Mouse (Mus musculus) spleen, adult 2 months (tissue): Measurements from ENCODE around the gene Rbm7. TPM values are rescaled to one million over a fixed set of nuclear protein-coding genes. Genes with fewer than 3 reads are reported as not detected.
"Not testable (repeated sequence)": the region's sequence is repeated elsewhere in the genome, so short reads cannot be mapped to it uniquely, and the experiment has no call there.

Experiments
- DNase-seq, 2 experiments: peaks; one replicate each; pipeline versions ENCODE4 v3.0.0 to v3.0.0-alpha.2; 2012 to 2021; ENCODE audit warnings: low spot score in 2 of 2, low read depth in 1 of 2
- H3K27ac ChIP-seq: fragments of 200-500 bp; 2 replicates; pipeline ENCODE4 v1.5.1; 2012; ENCODE audit warnings: low read length, inconsistent platforms; ENCODE audit not compliant: insufficient read depth
- H3K27me3 ChIP-seq: fragments of 200-500 bp; 2 replicates; pipeline ENCODE4 v1.6.1; 2012; ENCODE audit warnings: mild to moderate bottlenecking, moderate library complexity, low read length, inconsistent platforms; ENCODE audit not compliant: control insufficient read depth, insufficient read depth
- H3K36me3 ChIP-seq: fragments of 200-500 bp; 2 replicates; pipeline ENCODE4 v1.6.1; 2012; ENCODE audit warnings: mild to moderate bottlenecking, low read length, inconsistent platforms; ENCODE audit not compliant: control insufficient read depth, insufficient read depth
- H3K4me1 ChIP-seq: fragments of 200-500 bp; 2 replicates; pipeline ENCODE4 v1.6.1; 2011; ENCODE audit warnings: inconsistent platforms; ENCODE audit not compliant: control insufficient read depth, insufficient read depth, insufficient read length
- H3K4me3 ChIP-seq: fragments of 200-500 bp; 2 replicates; pipeline ENCODE4 v1.5.1; 2011; ENCODE audit warnings: mild to moderate bottlenecking, inconsistent platforms; ENCODE audit not compliant: insufficient read depth, insufficient read length; ENCODE audit errors: extremely low read depth
- CTCF ChIP-seq: fragments of 200-500 bp; IDR thresholded peaks from 2 replicates; pipeline ENCODE4 v1.5.1; 2011; ENCODE audit warnings: mild to moderate bottlenecking, inconsistent platforms; ENCODE audit not compliant: insufficient read depth, insufficient read length, insufficient replicate concordance; ENCODE audit errors: extremely low read depth
- POLR2A ChIP-seq: fragments of 200-500 bp; IDR thresholded peaks from 2 replicates; pipeline ENCODE4 v1.6.1; 2011; ENCODE audit warnings: low read depth, low read length, inconsistent platforms
- WGBS: fragments of 180-500 bp; shearing (Covaris S2); methylation state at CpG from one replicate; pipeline ENCODE4 v1.1.7; 2018; 5-methylcytosine and 5-hydroxymethylcytosine counted together
- polyA plus RNA-seq: library from polyadenylated mRNA; depleted of rRNA; stranded (reverse); fragments of >200 nt; gene quantifications from 2 replicates; pipeline ENCODE4 v1.2.3, GENCODE M21; 2012

The Rbm7 gene
- polyA plus RNA-seq, 1 experiment: 16.6 TPM

- TF ChIP-seq POLR2A (no peak), CTCF (no peak)
- WGBS: 12% methylated on average over 3 of the region's 3 CpGs
- Histone ChIP-seq H3K4me3 (no peak overlapping the region), H3K27ac (peak overlapping the region; percentile 11; the same call in 1 of the 2 replicates), H3K27me3 (no peaks in the 10 kb centered on the region), H3K4me1 (peaks cover 3% of the 10 kb centered on the region; the same call in 1 of the 2 replicates), H3K36me3 (no peaks in the 10 kb centered on the region)
- DNase-seq: no peak
Observed at GRCm38 (mm10) chr9:48532203-48532602, 37.1 kb upstream of the Rbm7 start.

- Histone ChIP-seq H3K27ac (no peak overlapping the region), H3K4me3 (no peak overlapping the region), H3K36me3 (no peaks in the 10 kb centered on the region), H3K4me1 (peaks cover 3% of the 10 kb centered on the region; the same call in 1 of the 2 replicates), H3K27me3 (no peaks in the 10 kb centered on the region)
- no peak for DNase-seq
- TF ChIP-seq POLR2A (no peak), CTCF (no peak)
- 91% methylated on average over 4 of the region's 4 CpGs for WGBS
Observed at GRCm38 (mm10) chr9:48531294-48531693, 36.2 kb upstream of the Rbm7 start.

DNA sequence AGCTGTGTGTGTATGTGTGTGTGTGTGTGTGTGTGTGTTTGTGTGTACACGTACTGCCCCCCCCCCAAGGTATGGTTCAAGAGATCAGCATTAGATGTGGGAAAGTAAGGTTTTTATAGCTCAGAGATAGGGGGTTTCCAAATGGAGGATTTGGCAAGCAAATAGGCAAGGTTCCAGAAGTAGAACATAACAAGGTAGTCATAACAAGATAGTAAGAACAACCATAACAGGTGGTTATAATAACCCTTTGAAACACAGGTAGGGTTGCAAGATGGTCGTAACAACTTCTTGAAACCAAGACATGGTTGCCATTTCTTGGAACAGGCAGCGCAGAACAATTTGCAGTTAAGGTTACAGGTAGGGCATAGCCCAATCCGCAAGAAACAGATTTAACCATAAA, 31.4 kb upstream of the Rbm7 start:
- Histone ChIP-seq H3K4me1 (peaks cover 2% of the 10 kb centered on the region; the same call in 1 of the 2 replicates), H3K4me3 (no peak overlapping the region), H3K36me3 (no peaks in the 10 kb centered on the region), H3K27ac (no peak overlapping the region), H3K27me3 (no peaks in the 10 kb centered on the region)
- WGBS: 86% methylated on average over 4 of the region's 4 CpGs
- DNase-seq: no peak
- no peak for TF ChIP-seq POLR2A

DNA sequence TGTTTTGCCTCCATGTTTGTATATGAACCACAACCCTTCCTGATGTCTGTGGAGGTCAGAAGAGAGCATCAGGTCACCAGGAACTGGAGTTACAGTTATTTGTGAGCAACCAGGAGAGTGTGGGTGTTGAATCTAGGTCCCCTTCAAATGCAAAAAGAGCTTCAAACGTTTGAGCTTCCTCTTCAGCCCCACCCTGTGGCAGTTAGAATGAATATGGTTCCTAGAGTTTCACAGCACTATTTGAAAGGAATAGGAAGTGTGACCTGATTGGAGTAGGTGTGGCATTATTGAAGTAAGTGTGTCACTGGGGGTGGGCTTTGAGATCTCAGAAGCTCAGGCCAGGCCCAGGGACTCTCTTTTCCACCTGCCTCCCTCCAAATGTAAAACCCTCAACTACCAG, 30.5 kb upstream of the Rbm7 start:
- no peak overlapping the region for H3K4me3 ChIP-seq
- H3K27ac ChIP-seq: no peak overlapping the region
- 0% methylated on average over 1 of the region's 1 CpGs for WGBS
- no peak for DNase-seq
- H3K36me3 ChIP-seq: no peaks in the 10 kb centered on the region
- H3K27me3 ChIP-seq: no peaks in the 10 kb centered on the region
- no peak for TF ChIP-seq POLR2A
- no peak for TF ChIP-seq CTCF
- H3K4me1 ChIP-seq: peaks cover 2% of the 10 kb centered on the region; the same call in 1 of the 2 replicates

GRCm38 (mm10) chr9:48520405-48520804, 25.3 kb upstream of the Rbm7 start:
- DNase-seq: not testable (repeated sequence)

GRCm38 (mm10) chr9:48517372-48518130, 22.5 kb upstream of the Rbm7 start:
- Histone ChIP-seq H3K36me3 (no peaks in the 10 kb centered on the region), H3K4me1 (no peaks in the 10 kb centered on the region; the same call in 1 of the 2 replicates), H3K27me3 (no peaks in the 10 kb centered on the region), H3K27ac (no peak overlapping the region), H3K4me3 (no peak overlapping the region)
- DNase-seq: no peak
- 91% methylated on average over 19 of the region's 19 CpGs for WGBS
- TF ChIP-seq POLR2A: no peak
- TF ChIP-seq CTCF: no peak

More at GRCm38 (mm10) chr9:48520405-48520804, 25.3 kb upstream of the Rbm7 start:
- H3K36me3 ChIP-seq, H3K4me3 ChIP-seq, H3K27me3 ChIP-seq, H3K4me1 ChIP-seq, H3K27ac ChIP-seq: not testable (repeated sequence)
- 29% methylated on average over 5 of the region's 7 CpGs for WGBS

- 93% methylated on average over 11 of the region's 11 CpGs for WGBS
- Histone ChIP-seq H3K4me3 (no peak overlapping the region), H3K36me3 (no peaks in the 10 kb centered on the region), H3K27me3 (no peaks in the 10 kb centered on the region), H3K4me1 (no peaks in the 10 kb centered on the region; the same call in 1 of the 2 replicates), H3K27ac (no peak overlapping the region)
- DNase-seq: no peak
- TF ChIP-seq POLR2A (no peak), CTCF (no peak)
Observed at GRCm38 (mm10) chr9:48516615-48517371, 21.7 kb upstream of the Rbm7 start.
